Mouse (Mus musculus) stomach, embryonic 16.5 days (tissue): Measurements from ENCODE around the gene Ankrd23. TPM values are rescaled to one million over a fixed set of nuclear protein-coding genes. Genes with fewer than 3 reads are reported as not detected.

Source experiments
- ATAC-seq: fragments of 200-750 bp; cut with Nextera tagmentation; 2 replicates; pipeline ENCODE4 v1.8.0; 2017; ENCODE audit warnings: moderate number of reproducible peaks, moderate TSS enrichment; ENCODE audit not compliant: insufficient read depth, low FRiP score
- H3K27ac ChIP-seq: fragments of 300-500 bp; sonication (generic); 2 replicates; pipeline ENCODE4 v1.5.1; 2014; ENCODE audit warnings: low read length
- H3K27me3 ChIP-seq: fragments of 300-500 bp; sonication (generic); 2 replicates; pipeline ENCODE4 v1.6.1; 2014; ENCODE audit warnings: low read length, control low read depth, mixed read lengths; ENCODE audit not compliant: control insufficient read depth, insufficient read depth
- H3K36me3 ChIP-seq: fragments of 300-500 bp; sonication (generic); 2 replicates; pipeline ENCODE4 v1.6.1; 2014; ENCODE audit warnings: low read length; ENCODE audit not compliant: control insufficient read depth, insufficient read depth
- H3K4me1 ChIP-seq: fragments of 300-500 bp; sonication (generic); 2 replicates; pipeline ENCODE4 v1.6.1; 2014; ENCODE audit warnings: low read length, control low read depth, mixed read lengths; ENCODE audit not compliant: control insufficient read depth, insufficient read depth
- H3K4me2 ChIP-seq: fragments of 300-500 bp; sonication (generic); 2 replicates; pipeline ENCODE4 v1.6.1; 2014; ENCODE audit warnings: low read depth, low read length, mixed read lengths
- H3K4me3 ChIP-seq: fragments of 300-500 bp; sonication (generic); replicated peaks from 2 replicates; pipeline ENCODE4 v1.5.1; 2014; ENCODE audit warnings: mild to moderate bottlenecking, low read length
- H3K9ac ChIP-seq: fragments of 300-500 bp; sonication (generic); 2 replicates; pipeline ENCODE4 v1.6.1; 2014; ENCODE audit warnings: low read length
- H3K9me3 ChIP-seq: fragments of 300-500 bp; sonication (generic); replicated peaks from 2 replicates; pipeline ENCODE4 v1.6.1; 2016; ENCODE audit warnings: low read length, control low read depth; ENCODE audit not compliant: control insufficient read depth
- WGBS: fragments of 180-500 bp; shearing (Covaris S2); extraction: QIAGEN DNeasy Blood & Tissue Kit; methylation state at CpG from one replicate; pipeline ENCODE4 v1.1.7; 2014; 5-methylcytosine and 5-hydroxymethylcytosine counted together
- polyA plus RNA-seq: library from polyadenylated mRNA; unstranded; fragments of >200 nt; fragmentation: Nextera tagmentation; extraction: Ambion mirVana; gene quantifications from 2 replicates; pipeline ENCODE4 v1.2.1, GENCODE M21; 2015

Ankrd23 gene
- polyA plus RNA-seq, 1 experiment from 2014 or later, result 21.7 TPM

DNA sequence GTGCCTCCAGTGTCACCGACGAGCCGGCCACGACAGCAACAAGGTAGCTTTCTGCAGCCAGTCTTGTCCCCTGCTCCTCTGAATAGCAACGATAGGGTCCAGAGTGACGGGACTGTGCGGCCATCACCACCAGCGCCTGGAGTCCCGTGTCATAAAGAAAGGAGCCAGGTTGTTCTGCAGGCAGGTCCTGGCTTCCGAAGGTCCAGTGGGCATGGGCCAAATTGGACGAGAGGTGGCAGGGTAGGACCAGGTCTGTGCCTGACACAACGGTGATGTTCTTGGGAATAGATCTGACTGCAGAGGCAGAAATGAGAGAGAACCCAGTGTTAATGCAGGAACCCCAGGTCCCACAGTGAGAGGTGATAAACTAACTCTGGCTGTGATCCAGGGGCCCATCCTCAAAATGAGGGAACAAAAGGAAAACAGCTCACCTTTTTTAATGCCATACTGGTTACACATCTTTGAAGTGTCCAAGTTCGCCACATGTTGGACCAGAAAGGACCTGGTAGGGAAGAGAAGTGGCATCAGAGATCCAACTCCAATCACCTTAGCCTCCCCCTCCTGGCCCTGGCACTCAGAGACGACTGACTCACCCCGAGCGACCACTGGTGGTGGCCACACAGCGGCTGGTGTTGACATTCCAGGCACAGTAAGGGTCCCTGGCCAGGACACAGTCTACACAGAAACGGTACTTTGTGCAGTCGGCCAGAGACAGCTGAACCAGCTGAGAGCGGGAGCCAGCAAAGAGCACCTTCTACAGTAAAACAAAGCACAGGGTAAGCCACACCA, 13.6 kb upstream of the Ankrd23 start:
- 82% methylated on average over 20 of the region's 20 CpGs for WGBS
- ATAC-seq, result no peak
- Histone ChIP-seq H3K9ac (no peak overlapping the region), H3K9me3 (no peaks in the 10 kb centered on the region), H3K4me3 (no peak overlapping the region), H3K36me3 (peaks cover 32% of the 10 kb centered on the region), H3K4me1 (peaks cover 47% of the 10 kb centered on the region), H3K4me2 (no peak overlapping the region), H3K27me3 (no peaks in the 10 kb centered on the region), H3K27ac (no peak overlapping the region)

- WGBS, result 74% methylated on average over 18 of the region's 18 CpGs
- Histone ChIP-seq H3K4me3 (no peak overlapping the region), H3K36me3 (peaks cover 32% of the 10 kb centered on the region), H3K9ac (peak overlapping the region; percentile 52), H3K9me3 (no peaks in the 10 kb centered on the region), H3K4me1 (peaks cover 39% of the 10 kb centered on the region), H3K27ac (no peak overlapping the region), H3K4me2 (no peak overlapping the region), H3K27me3 (no peaks in the 10 kb centered on the region)
- no peak for ATAC-seq
Measured at GRCm38 (mm10) chr1:36549491-36549890, 12.8 kb upstream of the Ankrd23 start.

- Histone ChIP-seq H3K36me3 (peaks cover 31% of the 10 kb centered on the region), H3K9ac (peak overlapping the region; percentile 52)
Measured at GRCm38 (mm10) chr1:36548771-36549170, 12.1 kb upstream of the Ankrd23 start.

GRCm38 (mm10) chr1:36547981-36548598, 11.4 kb upstream of the Ankrd23 start:
- Histone ChIP-seq H3K4me3 (no peak overlapping the region), H3K4me1 (peaks cover 36% of the 10 kb centered on the region), H3K9me3 (no peaks in the 10 kb centered on the region), H3K27ac (peak overlapping the region; percentile 74; the same call in 1 of the 2 replicates), H3K4me2 (no peak overlapping the region), H3K27me3 (no peaks in the 10 kb centered on the region), H3K9ac (no peak overlapping the region; the same call in 1 of the 2 replicates), H3K36me3 (peaks cover 25% of the 10 kb centered on the region)
- no peak for ATAC-seq
- 36% methylated on average over 9 of the region's 9 CpGs for WGBS

More at GRCm38 (mm10) chr1:36548771-36549170, 12.1 kb upstream of the Ankrd23 start:
- H3K4me1 ChIP-seq, result peaks cover 36% of the 10 kb centered on the region
- H3K4me3 ChIP-seq, result no peak overlapping the region
- H3K9me3 ChIP-seq, result no peaks in the 10 kb centered on the region
- WGBS, result 39% methylated on average over 8 of the region's 8 CpGs
- H3K4me2 ChIP-seq, result no peak overlapping the region
- no peak for ATAC-seq
- H3K27me3 ChIP-seq, result no peaks in the 10 kb centered on the region
- peak overlapping the region; percentile 74; the same call in 1 of the 2 replicates for H3K27ac ChIP-seq

DNA sequence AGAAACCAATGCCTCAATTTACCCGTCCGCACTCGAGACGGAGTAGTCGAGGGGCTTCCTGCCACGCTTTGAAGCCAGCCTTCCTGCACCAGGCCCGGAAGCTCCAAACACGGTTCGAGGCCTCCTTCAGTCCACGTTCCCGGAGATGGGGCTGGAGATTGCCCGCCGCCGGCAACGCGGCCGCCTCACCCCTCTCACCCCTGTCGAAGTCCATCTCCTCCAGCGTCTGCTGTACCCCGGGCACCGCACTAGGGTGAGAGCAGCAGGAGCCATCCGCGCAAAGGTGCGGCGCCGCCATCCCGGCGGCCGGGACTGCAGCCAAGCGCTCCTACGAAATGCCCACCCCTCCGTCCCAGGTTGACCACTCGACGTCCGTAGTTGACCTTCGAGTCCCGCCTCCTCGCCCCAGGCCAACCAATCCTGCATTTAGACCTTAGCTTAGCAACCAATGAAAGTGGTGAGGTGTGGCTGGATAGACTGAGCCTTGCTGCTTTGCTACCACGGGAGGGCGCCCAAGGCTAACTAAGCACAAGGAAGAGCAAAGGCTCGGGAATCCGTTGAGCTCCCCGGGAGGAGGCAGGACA, 10.3 kb upstream of the Ankrd23 start, which contains the start of gene Ankrd39:
Gene Ankrd39, minus strand, starts transcription at position 558 of the 584 bp plus-strand sequence.
- Histone ChIP-seq H3K4me3 (peak within 1 kb of the TSS; percentile 82), H3K9ac (peak within 1 kb of the TSS; percentile 88), H3K4me2 (peak within 1 kb of the TSS; percentile 86), H3K4me1 (peaks cover 36% of the 10 kb centered on the region), H3K9me3 (no peaks in the 10 kb centered on the region), H3K27ac (peak within 1 kb of the TSS; percentile 82), H3K27me3 (no peaks in the 10 kb centered on the region), H3K36me3 (peaks cover 20% of the 10 kb centered on the region)
- ATAC-seq, result peak; percentile 99
- WGBS, result under 1% methylated on average over 43 of the region's 43 CpGs

DNA sequence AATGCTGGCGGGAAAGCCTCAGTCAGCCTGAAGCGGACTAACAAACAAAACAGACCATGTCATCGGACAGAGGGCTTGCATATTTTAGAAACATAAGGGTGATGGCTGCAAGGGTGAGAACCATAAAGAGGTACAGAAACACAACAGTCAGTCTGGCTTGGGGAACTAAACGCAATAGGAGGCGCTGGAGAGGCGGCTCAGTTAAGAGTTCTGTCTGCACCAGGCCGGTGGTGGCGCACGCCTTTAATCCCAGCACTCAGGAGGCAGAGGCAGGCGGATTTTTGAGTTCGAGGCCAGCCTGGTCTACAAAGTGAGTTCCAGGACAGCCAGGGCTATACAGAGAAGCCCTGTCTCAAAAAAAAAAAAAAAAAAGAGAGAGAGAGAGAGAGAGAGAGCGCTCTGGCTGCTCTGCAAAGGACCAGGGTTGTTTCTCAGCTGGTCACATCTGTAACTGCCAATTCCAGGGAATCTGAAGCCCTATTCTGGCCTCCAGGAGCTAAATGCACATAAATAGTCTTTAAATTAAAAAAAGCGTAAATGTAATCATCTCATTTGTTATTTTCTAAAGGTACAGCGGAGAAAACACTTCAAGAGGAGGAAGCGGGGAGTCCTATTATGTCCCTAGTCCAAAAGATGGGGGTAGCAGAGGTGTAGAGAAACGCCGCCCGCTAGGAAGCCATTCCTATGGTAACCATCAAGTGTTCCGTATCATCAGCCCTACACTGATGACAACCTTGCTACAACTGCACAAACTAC, 9.3 kb upstream of the Ankrd23 start:
- ATAC-seq, result no peak
- peaks cover 36% of the 10 kb centered on the region for H3K4me1 ChIP-seq
- H3K4me2 ChIP-seq, result peak overlapping the region; percentile 86
- H3K36me3 ChIP-seq, result peaks cover 20% of the 10 kb centered on the region
- H3K27ac ChIP-seq, result peak overlapping the region; percentile 82; the same call in 1 of the 2 replicates
- peak overlapping the region; percentile 88; the same call in 1 of the 2 replicates for H3K9ac ChIP-seq
- no peaks in the 10 kb centered on the region for H3K9me3 ChIP-seq
- 66% methylated on average over 19 of the region's 19 CpGs for WGBS
- H3K4me3 ChIP-seq, result peak overlapping the region; percentile 82
- no peaks in the 10 kb centered on the region for H3K27me3 ChIP-seq

DNA sequence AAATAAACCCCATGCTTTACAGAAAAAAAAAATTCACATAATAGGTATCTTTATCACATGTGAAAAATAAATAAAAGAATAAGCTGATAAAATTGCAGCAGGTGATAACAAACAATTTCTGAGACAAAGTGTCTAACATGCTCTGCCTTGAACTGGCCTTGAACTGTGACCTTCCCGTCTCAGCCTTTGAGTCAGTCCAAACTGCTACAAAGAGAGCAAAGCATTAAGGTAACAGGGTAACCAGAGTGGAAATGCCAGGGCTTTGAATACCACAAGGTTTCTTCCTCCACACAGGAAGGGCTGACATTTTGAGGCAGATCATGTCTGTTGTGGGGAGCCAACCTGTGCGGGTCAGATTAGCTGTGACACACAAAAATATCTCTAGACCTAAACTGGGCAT, 8.7 kb upstream of the Ankrd23 start:
- Histone ChIP-seq H3K4me1 (peaks cover 36% of the 10 kb centered on the region), H3K4me3 (no peak overlapping the region), H3K36me3 (peaks cover 17% of the 10 kb centered on the region), H3K9ac (no peak overlapping the region), H3K27me3 (no peaks in the 10 kb centered on the region), H3K27ac (no peak overlapping the region), H3K9me3 (no peaks in the 10 kb centered on the region), H3K4me2 (no peak overlapping the region)
- ATAC-seq, result no peak
- 56% methylated on average over 2 of the region's 2 CpGs for WGBS

- no peak for ATAC-seq
- no peaks in the 10 kb centered on the region for H3K9me3 ChIP-seq
- H3K4me2 ChIP-seq, result no peak overlapping the region
- no peaks in the 10 kb centered on the region for H3K27me3 ChIP-seq
- H3K27ac ChIP-seq, result no peak overlapping the region
- no peak overlapping the region for H3K9ac ChIP-seq
- H3K36me3 ChIP-seq, result peaks cover 12% of the 10 kb centered on the region
- 94% methylated on average over 9 of the region's 9 CpGs for WGBS
- peaks cover 13% of the 10 kb centered on the region for H3K4me1 ChIP-seq
- no peak overlapping the region for H3K4me3 ChIP-seq
Measured at GRCm38 (mm10) chr1:36542925-36543324, 6.2 kb upstream of the Ankrd23 start.
